Mouse (Mus musculus): ENCODE data around the gene Polr2b. TPM values are rescaled to one million over a fixed set of nuclear protein-coding genes. Genes with fewer than 3 reads are reported as not detected.
A peak's percentile ranks its signal among the peaks of the same experiment; 100 is the strongest.

Gene Polr2b
- total RNA-seq (2012; rRNA removed) (178 and 213 TPM in 2 replicates), polyA plus RNA-seq (2012; ENCODE audit: insufficient read depth in 1 of 2, insufficient read length in 2 of 2, low read depth in 1 of 2, low replicate concordance in 2 of 2, missing spikeins in 1 of 2) (10 to 100 TPM; 58.3 to 91.4 TPM)

DNA sequence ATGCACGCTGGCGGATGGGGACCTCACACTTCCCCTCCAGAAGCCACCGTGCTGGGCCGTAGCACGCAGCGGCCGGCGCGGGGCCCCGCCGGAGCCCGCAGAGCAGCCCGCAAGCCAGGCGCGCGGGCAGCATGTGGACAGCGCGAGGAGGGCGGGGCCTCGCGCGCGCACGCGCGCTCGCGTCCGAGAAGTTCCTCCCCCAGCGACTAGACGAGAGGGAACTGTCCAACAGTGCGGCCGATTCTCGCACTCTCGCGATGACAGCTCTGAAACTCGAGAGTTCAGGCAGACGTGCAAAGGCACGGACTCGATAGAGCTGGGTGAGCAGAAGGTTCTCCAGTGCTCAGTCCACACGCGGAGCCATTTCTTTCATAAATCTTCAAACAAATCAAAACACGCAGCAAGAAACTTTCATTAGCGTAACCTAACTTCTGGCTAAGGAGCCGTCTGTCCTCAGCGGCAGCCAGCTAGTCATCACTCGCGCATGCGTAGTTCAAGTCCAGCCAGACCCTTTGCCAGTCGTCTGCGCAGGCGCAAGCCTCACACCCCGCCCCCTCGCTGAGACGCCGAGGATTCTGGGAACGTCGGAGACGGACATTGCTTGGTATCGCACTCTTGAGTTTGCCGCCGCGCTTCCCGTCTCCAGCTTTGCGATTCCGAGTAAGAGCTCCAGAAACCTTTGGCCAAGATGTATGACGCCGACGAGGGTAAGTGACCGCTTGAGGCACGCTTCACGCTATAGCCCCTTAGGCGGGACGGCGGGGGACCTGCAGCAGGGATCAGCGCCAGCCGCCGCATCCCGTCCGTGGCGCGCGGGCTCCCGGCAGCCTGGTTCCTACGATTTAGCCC lies at the start of gene Polr2b, which contains the start of gene Noa1:
Gene Polr2b, plus strand, starts transcription at position 224 of the 849 bp plus-strand sequence.
Gene Noa1, minus strand, starts transcription at position 161 of the 849 bp plus-strand sequence.
- TF ChIP-seq NELFE (IDR thresholded peaks at IDR 0.05; ENCODE audit: low read depth, low read length) (peak; percentile 99), KAT2A (conservative IDR thresholded peaks at IDR 0.05; ENCODE audit: low read depth, low read length) (peak; percentile 66), CHD2 (IDR thresholded peaks at IDR 0.05; ENCODE audit: low read length) (peak; percentile 98), RCOR1 (IDR thresholded peaks at IDR 0.05; ENCODE audit: low read depth, low read length) (no peak), ELF1 (IDR thresholded peaks at IDR 0.05; ENCODE audit: low read depth, low read length) (peak; percentile 70), MYB (IDR thresholded peaks at IDR 0.05; ENCODE audit: low read depth, low read length) (no peak), E2F4 (IDR thresholded peaks at IDR 0.05; ENCODE audit: borderline replicate concordance, low read depth, low read length) (peak; percentile 80; the same call in 1 of the 2 replicates), EP300 (IDR thresholded peaks at IDR 0.05; ENCODE audit: low read depth in 1 of 2, low read length in 2 of 2) (0 out of 4 replicates have a peak, but pooled peaks of 1 of the 2 experiments have one; percentile 29), CHD1 (IDR thresholded peaks at IDR 0.05; ENCODE audit: low read depth, low read length) (no peak; the same call in 1 of the 2 replicates), SIN3A (IDR thresholded peaks at IDR 0.05; ENCODE audit: low read length) (peak; percentile 92), MAX (IDR thresholded peaks at IDR 0.05; ENCODE audit: low read length) (peak; percentile 94), GABPA (IDR thresholded peaks at IDR 0.05; ENCODE audit: low read depth, low read length) (no peak), POLR2A (IDR thresholded peaks at IDR 0.05; ENCODE audit: control insufficient read depth in 1 of 2, insufficient read depth in 1 of 2, low read depth in 1 of 2, low read length in 2 of 2, poor library complexity in 1 of 2) (peak; percentile 99 to 100), MYC (IDR thresholded peaks at IDR 0.05; ENCODE audit: low read depth, low read length) (peak; percentile 85; the same call in 1 of the 2 replicates), CTCF (IDR thresholded peaks at IDR 0.05 in 2 of 3, conservative IDR thresholded peaks at IDR 0.05 in 1 of 3; ENCODE audit: control insufficient read depth in 1 of 3, insufficient read depth in 1 of 3, low read depth in 2 of 3, low read length in 3 of 3, poor library complexity in 1 of 3, severe bottlenecking in 1 of 3) (no peak), POLR2AphosphoS2 (IDR thresholded peaks at IDR 0.05; ENCODE audit: low read length) (peak; percentile 95), MEF2A (IDR thresholded peaks at IDR 0.05; ENCODE audit: extremely low read depth, insufficient replicate concordance, low read depth, low read length, poor library complexity, severe bottlenecking) (peak; percentile 36; the same call in 1 of the 2 replicates), TBP (IDR thresholded peaks at IDR 0.05; ENCODE audit: low read depth, low read length) (peak; percentile 92), NRF1 (IDR thresholded peaks at IDR 0.05; ENCODE audit: insufficient read depth, low read depth, low read length, poor library complexity, severe bottlenecking) (peak; percentile 82), ETS1 (IDR thresholded peaks at IDR 0.05; ENCODE audit: low read depth, low read length) (0 out of 2 replicates have a peak, but pooled peaks have one; percentile 36), USF2 (IDR thresholded peaks at IDR 0.05; ENCODE audit: borderline replicate concordance in 1 of 2, insufficient read depth in 1 of 2, low read depth in 1 of 2, low read length in 2 of 2) (no peak), ZMIZ1 (IDR thresholded peaks at IDR 0.05; ENCODE audit: low read depth, low read length) (peak; percentile 97), MAZ (IDR thresholded peaks at IDR 0.05; ENCODE audit: low read depth, low read length) (peak; percentile 12; the same call in 1 of the 2 replicates), POLR2AphosphoS5 (IDR thresholded peaks at IDR 0.05; ENCODE audit: borderline replicate concordance, low read depth, low read length) (no peak), HCFC1 (IDR thresholded peaks at IDR 0.05; ENCODE audit: low read depth, low read length) (peak; percentile 88), ZC3H11A (IDR thresholded peaks at IDR 0.05; ENCODE audit: low read depth, low read length) (no peak), MXI1 (IDR thresholded peaks at IDR 0.05; ENCODE audit: low read depth, low read length) (peak; percentile 98), TCF12 (IDR thresholded peaks at IDR 0.05; ENCODE audit: low read depth, low read length) (peak; percentile 73), TAL1 (IDR thresholded peaks at IDR 0.05; ENCODE audit: low read length) (no peak), UBTF (IDR thresholded peaks at IDR 0.05; ENCODE audit: borderline replicate concordance, insufficient read depth, low read depth, low read length) (no peak), USF1 (IDR thresholded peaks at IDR 0.05; ENCODE audit: low read depth, low read length) (peak; percentile 28; the same call in 1 of the 2 replicates), SMC3 (IDR thresholded peaks at IDR 0.05; ENCODE audit: low read depth, low read length) (no peak)
- H3K4me3 ChIP-seq (ENCODE audit: control insufficient read depth in 1 of 2, insufficient read depth in 1 of 2, low read depth in 2 of 2, low read length in 2 of 2): peak within 1 kb of the TSS; percentile 70 to 84
- peak within 1 kb of the TSS; percentile 82 for H3K27ac ChIP-seq (ENCODE audit: control insufficient read depth, low read depth, low read length)
- no peaks in the 10 kb centered on the region for H3K27me3 ChIP-seq (ENCODE audit: control insufficient read depth in 1 of 2, insufficient read depth in 2 of 2, low read length in 2 of 2)
- peak; percentile 99 for DNase-seq (ENCODE audit: low read depth, low spot score)
- peaks cover 24 to 28% of the 10 kb centered on the region in 2 experiments for H3K36me3 ChIP-seq (ENCODE audit: control insufficient read depth in 1 of 2, insufficient read depth in 2 of 2, low read length in 2 of 2)
- no peaks in the 10 kb centered on the region for H3K9me3 ChIP-seq (replicated peaks; ENCODE audit: insufficient read depth, low read length)
- H3K4me1 ChIP-seq (ENCODE audit: control insufficient read depth in 1 of 2, insufficient read depth in 2 of 2, low read length in 2 of 2): peaks cover 5 to 8% of the 10 kb centered on the region in 2 experiments
- H3K9ac ChIP-seq (ENCODE audit: control insufficient read depth, low read depth, low read length, poor library complexity, severe bottlenecking): peak within 1 kb of the TSS; percentile 86
- H3K79me2 ChIP-seq (ENCODE audit: control insufficient read depth, insufficient read depth, low read length, poor library complexity): peaks cover 55% of the 10 kb centered on the region
